Mouse (Mus musculus): ENCODE measurements around the gene Tssc4. TPM values are rescaled to one million over a fixed set of nuclear protein-coding genes. Genes with fewer than 3 reads are reported as not detected.

The Tssc4 gene
- polyA plus RNA-seq, 1 experiment from 2014 or later = 60.3 TPM

GRCm38 (mm10) chr7:143114773-143115172 lies 45.7 kb downstream of the Tssc4 start:
- Histone ChIP-seq H3K9ac (ENCODE audit: low read length) (no peak overlapping the region), H3K36me3 (ENCODE audit: control insufficient read depth, insufficient read depth, low read length) (no peaks in the 10 kb centered on the region), H3K27ac (ENCODE audit: low read depth) (no peak overlapping the region), H3K27me3 (replicated peaks; ENCODE audit: control insufficient read depth, insufficient read depth, low read length) (no peaks in the 10 kb centered on the region), H3K4me1 (replicated peaks; ENCODE audit: control insufficient read depth, insufficient read depth, low read length) (no peaks in the 10 kb centered on the region; the same call in 1 of the 2 replicates), H3K4me2 (ENCODE audit: low read length) (no peak overlapping the region), H3K4me3 (ENCODE audit: low read depth, low read length) (no peak overlapping the region), H3K9me3 (ENCODE audit: control insufficient read depth, low read length) (0 out of 2 replicates have a peak, but pooled peaks cover 3% of the 10 kb centered on the region)
- DNase-seq (ENCODE audit: low spot score) (no peak), ATAC-seq (replicated peaks; ENCODE audit: low FRiP score, low TSS enrichment, low read depth) (no peak)

GRCm38 (mm10) chr7:143116521-143116920 lies 47.5 kb downstream of the Tssc4 start:
- Histone ChIP-seq H3K4me3 (ENCODE audit: low read depth, low read length) (no peak overlapping the region), H3K9me3 (ENCODE audit: control insufficient read depth, low read length) (0 out of 2 replicates have a peak, but pooled peaks cover 3% of the 10 kb centered on the region), H3K27me3 (replicated peaks; ENCODE audit: control insufficient read depth, insufficient read depth, low read length) (no peaks in the 10 kb centered on the region), H3K4me2 (ENCODE audit: low read length) (no peak overlapping the region), H3K36me3 (ENCODE audit: control insufficient read depth, insufficient read depth, low read length) (no peaks in the 10 kb centered on the region), H3K9ac (ENCODE audit: low read length) (no peak overlapping the region), H3K27ac (ENCODE audit: low read depth) (no peak overlapping the region), H3K4me1 (replicated peaks; ENCODE audit: control insufficient read depth, insufficient read depth, low read length) (peaks cover 5% of the 10 kb centered on the region)
- WGBS = 80% methylated on average over 5 of the region's 5 CpGs
- no peak for ATAC-seq (replicated peaks; ENCODE audit: low FRiP score, low TSS enrichment, low read depth)
- DNase-seq (ENCODE audit: low spot score) = no peak

- H3K9ac ChIP-seq (ENCODE audit: low read length) = no peak overlapping the region
- 50% methylated on average over 1 of the region's 1 CpGs for WGBS
- H3K4me1 ChIP-seq (replicated peaks; ENCODE audit: control insufficient read depth, insufficient read depth, low read length) = peaks cover 13% of the 10 kb centered on the region
- H3K27me3 ChIP-seq (replicated peaks; ENCODE audit: control insufficient read depth, insufficient read depth, low read length) = no peaks in the 10 kb centered on the region
- ATAC-seq (replicated peaks; ENCODE audit: low FRiP score, low TSS enrichment, low read depth) = no peak
- H3K9me3 ChIP-seq (ENCODE audit: control insufficient read depth, low read length) = no peaks in the 10 kb centered on the region
- H3K27ac ChIP-seq (ENCODE audit: low read depth) = no peak overlapping the region
- no peak for DNase-seq (ENCODE audit: low spot score)
- no peaks in the 10 kb centered on the region for H3K36me3 ChIP-seq (ENCODE audit: control insufficient read depth, insufficient read depth, low read length)
- H3K4me3 ChIP-seq (ENCODE audit: low read depth, low read length) = no peak overlapping the region
- no peak overlapping the region for H3K4me2 ChIP-seq (ENCODE audit: low read length)
These were observed 50.4 kb downstream of the Tssc4 start for GRCm38 (mm10) chr7:143119407-143119806.

GRCm38 (mm10) chr7:143119826-143120225 lies 50.8 kb downstream of the Tssc4 start:
- H3K4me1 ChIP-seq (replicated peaks; ENCODE audit: control insufficient read depth, insufficient read depth, low read length) = peaks cover 15% of the 10 kb centered on the region
- WGBS = 72% methylated on average over 3 of the region's 3 CpGs

More at GRCm38 (mm10) chr7:143119826-143120225, 50.8 kb downstream of the Tssc4 start:
- Histone ChIP-seq H3K4me2 (ENCODE audit: low read length) (no peak overlapping the region), H3K4me3 (ENCODE audit: low read depth, low read length) (no peak overlapping the region), H3K9ac (ENCODE audit: low read length) (no peak overlapping the region), H3K27ac (ENCODE audit: low read depth) (no peak overlapping the region), H3K9me3 (ENCODE audit: control insufficient read depth, low read length) (no peaks in the 10 kb centered on the region), H3K36me3 (ENCODE audit: control insufficient read depth, insufficient read depth, low read length) (no peaks in the 10 kb centered on the region), H3K27me3 (replicated peaks; ENCODE audit: control insufficient read depth, insufficient read depth, low read length) (no peaks in the 10 kb centered on the region)
- ATAC-seq (replicated peaks; ENCODE audit: low FRiP score, low TSS enrichment, low read depth) (no peak), DNase-seq (ENCODE audit: low spot score) (no peak)

Other genes starting within 250 kb of the Tssc4 start
- gene Th, start 138.1 kb upstream of the Tssc4 start, polyA plus RNA-seq (2014; fragmentation: Nextera tagmentation; extraction: Ambion mirVana) = 1.1 and 1.4 TPM in 2 replicates
- gene Ascl2, start 100.0 kb upstream of the Tssc4 start, polyA plus RNA-seq (2014; fragmentation: Nextera tagmentation; extraction: Ambion mirVana) = 11.3 and 13.9 TPM in 2 replicates
- 1.5 and 1.6 TPM in 2 replicates for gene Tspan32, start 64.2 kb upstream of the Tssc4 start, polyA plus RNA-seq (2014; fragmentation: Nextera tagmentation; extraction: Ambion mirVana)
- gene Cd81, start 16.5 kb upstream of the Tssc4 start, polyA plus RNA-seq (2014; fragmentation: Nextera tagmentation; extraction: Ambion mirVana) = 457 and 534 TPM in 2 replicates
- 14.1 and 17.8 TPM in 2 replicates for gene Trpm5, start 25.4 kb downstream of the Tssc4 start, polyA plus RNA-seq (2014; fragmentation: Nextera tagmentation; extraction: Ambion mirVana)
- gene Kcnq1, start 37.1 kb downstream of the Tssc4 start, polyA plus RNA-seq (2014; fragmentation: Nextera tagmentation; extraction: Ambion mirVana) = 2.1 and 5.3 TPM in 2 replicates

All from intestine, embryonic 14.5 days (tissue).